Mouse (Mus musculus) skeletal muscle tissue, adult 2 months (tissue): ENCODE data around the gene Cpa1.

Experiments
- DNase-seq: peaks from one replicate; pipeline ENCODE4 v3.0.0-alpha.2; 2012; ENCODE audit warnings: low read depth, low spot score

Gene Cpa1

GRCm38 (mm10) chr6:30638674-30639268 is at the start of gene Cpa1:
Cpa1 (plus strand) TSS chr6:30639218.
- no peak for DNase-seq

GRCm38 (mm10) chr6:30589819-30590218 is 49.2 kb upstream of the Cpa1 start:
- DNase-seq = no peak

- no peak for DNase-seq
These were observed 47.1 kb upstream of the Cpa1 start for GRCm38 (mm10) chr6:30591851-30592404.

- DNase-seq = no peak
These were observed 46.5 kb upstream of the Cpa1 start for GRCm38 (mm10) chr6:30592417-30592974.

- no peak for DNase-seq
These were observed 44.7 kb upstream of the Cpa1 start for GRCm38 (mm10) chr6:30594364-30594763.

GRCm38 (mm10) chr6:30596230-30596898 is 42.7 kb upstream of the Cpa1 start:
- DNase-seq = no peak

GRCm38 (mm10) chr6:30600033-30600432 is 39.0 kb upstream of the Cpa1 start:
- no peak for DNase-seq

GRCm38 (mm10) chr6:30600995-30601394 is 38.0 kb upstream of the Cpa1 start:
- no peak for DNase-seq

GRCm38 (mm10) chr6:30604342-30604867 is 34.6 kb upstream of the Cpa1 start:
- no peak for DNase-seq

GRCm38 (mm10) chr6:30605111-30605510 is 33.9 kb upstream of the Cpa1 start:
- no peak for DNase-seq

GRCm38 (mm10) chr6:30605672-30606071 is 33.3 kb upstream of the Cpa1 start:
- no peak for DNase-seq

- no peak for DNase-seq
These were observed 28.3 kb upstream of the Cpa1 start, which contains the start of gene Cpa5 for GRCm38 (mm10) chr6:30610710-30611109. Cpa5 (plus strand) TSS chr6:30611010.

GRCm38 (mm10) chr6:30611212-30611611 is 27.8 kb upstream of the Cpa1 start:
- DNase-seq = no peak

GRCm38 (mm10) chr6:30614251-30614650 is 24.8 kb upstream of the Cpa1 start:
- no peak for DNase-seq

- no peak for DNase-seq
These were observed 23.3 kb upstream of the Cpa1 start for GRCm38 (mm10) chr6:30615741-30616140.

- no peak for DNase-seq
These were observed 22.5 kb upstream of the Cpa1 start for GRCm38 (mm10) chr6:30616491-30616941.

- no peak for DNase-seq
These were observed 21.7 kb upstream of the Cpa1 start for GRCm38 (mm10) chr6:30617020-30617958.

GRCm38 (mm10) chr6:30617959-30618590 is 20.9 kb upstream of the Cpa1 start:
- DNase-seq = no peak

- peak; percentile 50 for DNase-seq
These were observed 20.3 kb upstream of the Cpa1 start for GRCm38 (mm10) chr6:30618735-30619134.

GRCm38 (mm10) chr6:30619606-30620005 is 19.4 kb upstream of the Cpa1 start:
- no peak for DNase-seq

- DNase-seq = peak; percentile 69
These were observed 18.4 kb upstream of the Cpa1 start for GRCm38 (mm10) chr6:30620591-30620990.
